Mouse (Mus musculus) liver, postnatal 0 days (tissue): ENCODE results near the gene Fcgr2b.

Experiments
- CTCF ChIP-seq: sonication (generic); IDR thresholded peaks from 2 replicates; pipeline ENCODE4 v1.5.1; 2016; ENCODE audit warnings: antibody characterized with exemption, low read depth
- EP300 ChIP-seq: IDR thresholded peaks from 2 replicates; pipeline ENCODE4 v1.6.1; 2016; ENCODE audit warnings: antibody characterized with exemption, low read depth, mild to moderate bottlenecking

GRCm38 (mm10) chr1:170985092-170985491 lies 8.7 kb upstream of the Fcgr2b start:
- no peak for TF ChIP-seq CTCF
- no peak for TF ChIP-seq EP300
